Mouse (Mus musculus): ENCODE measurements around the gene Dnm2.
A peak's percentile ranks its signal among the peaks of the same experiment; 100 is the strongest.
"Not testable (repeated sequence)": the region's sequence is repeated elsewhere in the genome, so short reads cannot be mapped to it uniquely, and the experiment has no call there.

The Dnm2 gene

GRCm38 (mm10) chr9:21456930-21457634, 32.4 kb downstream of the Dnm2 start:
- no peak for DNase-seq

GRCm38 (mm10) chr9:21458821-21459220, 34.1 kb downstream of the Dnm2 start:
- no peak for DNase-seq

GRCm38 (mm10) chr9:21460400-21460940, 35.8 kb downstream of the Dnm2 start:
- DNase-seq, result no peak

GRCm38 (mm10) chr9:21463138-21463590, 38.5 kb downstream of the Dnm2 start:
- peak; percentile 54 for DNase-seq

GRCm38 (mm10) chr9:21463766-21464564, 39.3 kb downstream of the Dnm2 start:
- no peak for DNase-seq

- DNase-seq, result not testable (repeated sequence)
Observed at GRCm38 (mm10) chr9:21464565-21464928, 39.8 kb downstream of the Dnm2 start.

GRCm38 (mm10) chr9:21469032-21470024, 44.6 kb downstream of the Dnm2 start:
- peak; percentile 71 for DNase-seq

- no peak for DNase-seq
Observed at GRCm38 (mm10) chr9:21472913-21473312, 48.2 kb downstream of the Dnm2 start.

GRCm38 (mm10) chr9:21477707-21478106, 53.0 kb downstream of the Dnm2 start:
- no peak for DNase-seq

- DNase-seq, result no peak
Observed at GRCm38 (mm10) chr9:21484065-21484464, 59.4 kb downstream of the Dnm2 start.

GRCm38 (mm10) chr9:21488246-21488645, 63.5 kb downstream of the Dnm2 start:
- DNase-seq, result not testable (repeated sequence)

GRCm38 (mm10) chr9:21490696-21491095, 66.0 kb downstream of the Dnm2 start:
- DNase-seq, result no peak

GRCm38 (mm10) chr9:21493907-21494306, 69.2 kb downstream of the Dnm2 start:
- DNase-seq, result no peak

GRCm38 (mm10) chr9:21494726-21495125, 70.0 kb downstream of the Dnm2 start:
- no peak for DNase-seq

GRCm38 (mm10) chr9:21496308-21497049, 71.8 kb downstream of the Dnm2 start:
- DNase-seq, result peak; percentile 24

- no peak for DNase-seq
Observed at GRCm38 (mm10) chr9:21497050-21497542, 72.4 kb downstream of the Dnm2 start.

GRCm38 (mm10) chr9:21497664-21498063, 73.0 kb downstream of the Dnm2 start:
- no peak for DNase-seq

GRCm38 (mm10) chr9:21498284-21498902, 73.7 kb downstream of the Dnm2 start:
- DNase-seq, result no peak

- DNase-seq, result no peak
Observed at GRCm38 (mm10) chr9:21503352-21503751, 78.6 kb downstream of the Dnm2 start.

GRCm38 (mm10) chr9:21505767-21506166, 81.1 kb downstream of the Dnm2 start:
- DNase-seq, result no peak

- DNase-seq, result no peak
Observed at GRCm38 (mm10) chr9:21507753-21508430, 83.2 kb downstream of the Dnm2 start.
